ENCODE assay signal across 21 mouse cellular contexts in genomic region chr14:54148626-54149025, GRCm38 (mm10).
"Had no signal": no experiment of that assay in that cellular context is flagged by ENCODE, and none has a peak within 500 bp of the region (broad histone marks: within the 10 kb centered on the region; RNA-seq: fewer than 3 reads in every experiment).

No protein-coding gene starts in this region.

- H3K27me3 ChIP-seq: limb, embryonic 12.5 days; limb, embryonic 15.5 days; liver, embryonic 12.5 days; liver, embryonic 15.5 days; midbrain, embryonic 12.5 days; midbrain, embryonic 15.5 days; neural tube, embryonic 13.5 days; stomach, embryonic 15.5 days had no signal

- H3K9ac ChIP-seq: limb, embryonic 12.5 days; limb, embryonic 15.5 days; liver, embryonic 12.5 days; liver, embryonic 15.5 days; midbrain, embryonic 12.5 days; midbrain, embryonic 15.5 days; neural tube, embryonic 13.5 days; stomach, embryonic 15.5 days had no signal

- H3K27ac ChIP-seq: limb, embryonic 12.5 days; limb, embryonic 15.5 days; liver, embryonic 12.5 days; liver, embryonic 15.5 days; midbrain, embryonic 12.5 days; midbrain, embryonic 15.5 days; neural tube, embryonic 13.5 days; stomach, embryonic 15.5 days had no signal

- H3K4me3 ChIP-seq: limb, embryonic 12.5 days; limb, embryonic 15.5 days; liver, embryonic 12.5 days; liver, embryonic 15.5 days; midbrain, embryonic 12.5 days; midbrain, embryonic 15.5 days; myocyte; neural tube, embryonic 13.5 days; stomach, embryonic 15.5 days had no signal

- H3K36me3 ChIP-seq: limb, embryonic 12.5 days; limb, embryonic 15.5 days; liver, embryonic 12.5 days; liver, embryonic 15.5 days; midbrain, embryonic 12.5 days; midbrain, embryonic 15.5 days; neural tube, embryonic 13.5 days; stomach, embryonic 15.5 days had no signal

- H3K4me2 ChIP-seq: limb, embryonic 12.5 days; limb, embryonic 15.5 days; liver, embryonic 12.5 days; liver, embryonic 15.5 days; midbrain, embryonic 12.5 days; midbrain, embryonic 15.5 days; neural tube, embryonic 13.5 days; stomach, embryonic 15.5 days had no signal

- H3K9me3 ChIP-seq: limb, embryonic 12.5 days; limb, embryonic 15.5 days; liver, embryonic 12.5 days; liver, embryonic 15.5 days; midbrain, embryonic 12.5 days; midbrain, embryonic 15.5 days; neural tube, embryonic 13.5 days; stomach, embryonic 15.5 days had no signal

- H3K4me1 ChIP-seq: stomach, embryonic 15.5 days had no signal

- ATAC-seq: intestine, embryonic 16.5 days; liver, embryonic 12.5 days; midbrain, embryonic 15.5 days had no signal

- DNase-seq: kidney, adult 18-20 months; kidney, adult 9 months; kidney, postnatal 14 days; kidney, postnatal 4 days; left cerebral cortex, postnatal 4 days; lung, adult 2 months; lung, postnatal 14 days; lung, postnatal 4 days; retina, postnatal 1 day; right cerebral cortex, postnatal 25 days; spleen, adult 18-20 months had no signal
